Mouse (Mus musculus) skeletal muscle tissue, adult 2 months (tissue): Measurements from ENCODE around the gene Bpifb3.

Experiments
- DNase-seq: peaks from one replicate; pipeline ENCODE4 v3.0.0-alpha.2; 2012; ENCODE audit warnings: low read depth, low spot score

Gene Bpifb3

DNA sequence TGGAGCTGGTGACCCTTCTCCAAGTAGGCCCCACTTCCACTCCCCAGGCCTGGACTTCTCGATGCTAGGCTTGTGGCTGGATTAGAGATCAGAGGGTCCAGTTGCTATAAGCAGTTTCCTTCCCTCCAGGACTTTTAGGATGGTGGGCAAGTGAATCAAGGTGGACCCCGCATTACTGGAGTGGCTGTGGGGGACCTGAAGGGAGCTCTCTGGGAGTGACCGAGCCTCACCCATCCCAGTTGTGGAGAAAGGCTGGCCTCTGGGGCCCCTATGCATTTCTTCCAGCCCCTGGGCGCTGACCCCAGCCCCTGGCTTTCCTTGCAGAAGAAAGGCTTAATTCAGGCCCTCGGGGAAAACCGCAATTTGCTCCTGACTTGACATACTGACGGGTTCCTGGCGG lies at the start of gene Bpifb3:
Bpifb3 (plus strand) TSS at position 301 of the 400 bp plus-strand sequence.
- no peak for DNase-seq

DNA sequence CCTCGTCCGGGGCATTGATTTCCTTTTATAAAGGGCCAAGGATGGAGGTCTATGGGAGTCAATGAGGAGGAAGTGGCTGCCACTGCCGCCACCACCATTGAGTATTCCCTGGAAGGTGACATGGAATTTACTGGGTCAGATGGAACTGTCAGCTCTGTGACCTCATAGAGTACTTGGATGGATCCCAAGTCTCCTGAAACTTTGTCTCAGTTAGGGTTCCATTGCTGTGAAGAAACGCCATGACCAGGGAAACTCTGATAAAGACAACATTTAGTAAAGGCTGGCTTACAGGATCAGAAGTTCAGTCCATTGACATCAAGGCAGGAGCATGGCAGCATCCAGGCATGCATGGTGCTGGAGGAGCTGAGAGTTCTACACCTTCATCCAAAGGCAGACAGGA lies 47.0 kb upstream of the Bpifb3 start, which contains the start of gene Sun5:
Sun5 (minus strand) TSS at position 101 of the 400 bp plus-strand sequence.
- DNase-seq = no peak

DNA sequence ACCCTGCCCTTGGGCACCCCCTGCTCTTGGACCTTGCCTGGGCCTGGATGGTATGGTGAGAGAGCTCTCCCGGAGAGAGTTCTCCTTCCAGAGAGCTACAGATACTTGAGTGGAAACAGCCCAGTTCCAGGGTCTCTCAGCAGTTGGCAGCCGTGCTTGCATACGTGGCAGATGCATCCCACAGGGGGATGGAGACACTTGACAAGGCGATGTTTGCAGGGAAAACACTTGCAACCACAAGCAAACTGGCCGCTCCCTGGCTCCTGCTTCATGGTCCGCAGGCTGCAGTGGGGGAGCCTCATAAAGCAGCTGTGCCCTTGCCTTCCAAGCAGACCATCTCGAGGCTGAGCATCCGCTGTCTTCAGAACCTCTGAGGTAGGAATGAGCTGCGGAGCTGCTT lies 43.3 kb upstream of the Bpifb3 start, which contains the start of gene Bpifb2:
Bpifb2 (plus strand) TSS at position 301 of the 400 bp plus-strand sequence.
- no peak for DNase-seq

DNA sequence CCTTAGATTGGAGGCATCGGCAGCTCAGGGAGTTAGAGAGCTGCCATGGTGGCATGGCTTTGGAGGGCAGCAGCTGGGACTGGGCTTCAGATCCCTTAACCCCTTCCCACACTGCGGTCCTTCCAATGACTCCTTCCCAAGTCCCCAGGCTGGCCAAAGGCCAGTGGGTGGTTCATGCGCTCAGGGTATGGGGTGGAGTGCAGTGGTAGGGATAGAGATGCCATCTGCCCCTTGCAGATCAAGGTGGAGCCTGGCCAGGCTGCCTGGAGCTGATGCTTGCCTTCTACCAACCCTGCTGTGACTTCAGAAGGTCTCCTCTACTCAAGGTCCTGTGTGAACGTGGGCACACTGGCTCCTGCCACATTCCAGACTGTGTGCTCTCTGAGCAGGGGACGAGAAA lies 18.9 kb upstream of the Bpifb3 start:
- DNase-seq = no peak

DNA sequence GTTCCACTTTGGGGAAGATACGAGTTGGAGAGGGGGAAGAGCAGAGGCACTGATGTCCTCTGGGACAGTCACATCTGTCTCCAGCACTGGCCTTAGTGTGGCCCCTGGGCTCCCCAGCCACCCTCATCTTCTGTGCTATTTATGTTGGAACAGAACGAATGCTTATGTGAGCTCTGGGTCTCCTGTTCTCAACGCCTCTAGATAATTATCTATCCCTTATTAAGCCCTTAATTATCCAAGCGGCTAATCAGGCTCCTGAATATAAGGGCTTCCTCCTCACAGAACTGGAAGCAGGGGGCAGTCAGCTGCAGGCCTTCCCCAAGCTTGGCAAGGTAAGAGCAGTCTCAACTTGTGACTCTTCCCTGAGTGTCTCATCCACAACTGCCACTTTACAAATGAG lies 17.9 kb upstream of the Bpifb3 start, which contains the start of gene Bpifb6:
Bpifb6 (plus strand) TSS at position 301 of the 400 bp plus-strand sequence.
- DNase-seq = no peak

DNA sequence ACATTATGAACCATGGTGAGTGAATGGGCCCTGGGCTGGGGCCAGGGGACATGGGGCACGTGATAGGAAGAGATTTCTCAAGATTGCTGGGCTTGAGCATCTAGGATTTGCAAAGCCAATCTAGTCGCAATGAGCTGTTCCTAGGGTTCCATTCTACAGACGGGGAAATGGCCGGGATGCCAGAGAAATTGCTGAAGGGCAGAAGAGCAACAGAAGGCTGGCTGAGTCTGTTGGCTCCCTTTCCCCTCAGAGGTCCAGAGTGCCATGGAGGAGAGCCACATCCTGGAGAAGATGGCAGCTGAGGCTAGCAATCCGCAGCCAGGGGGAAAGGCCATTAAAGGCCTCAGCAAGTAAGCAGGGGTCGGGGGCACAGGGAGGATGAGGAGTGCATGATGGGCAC lies 15.3 kb upstream of the Bpifb3 start:
- no peak for DNase-seq

DNA sequence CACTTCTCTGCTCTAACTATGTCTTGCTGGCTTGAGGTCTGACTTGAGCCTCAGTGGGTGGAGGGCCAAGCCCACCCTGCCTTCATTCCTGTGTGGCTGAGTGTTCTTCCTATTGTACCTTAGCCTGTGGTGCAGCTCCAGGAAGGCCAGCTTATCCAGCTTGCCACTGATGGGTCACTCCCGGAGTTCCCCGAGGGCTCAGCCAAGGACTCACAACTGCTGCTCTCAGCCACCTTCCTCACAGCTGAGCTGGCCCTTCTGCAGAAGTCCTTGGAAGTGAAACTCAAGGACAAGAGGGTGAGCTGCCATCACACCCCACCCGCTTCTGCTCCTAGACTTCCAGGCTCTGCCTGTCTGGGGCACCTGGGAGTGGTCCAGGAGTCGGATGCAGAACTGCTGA lies 11.4 kb upstream of the Bpifb3 start:
- no peak for DNase-seq

DNA sequence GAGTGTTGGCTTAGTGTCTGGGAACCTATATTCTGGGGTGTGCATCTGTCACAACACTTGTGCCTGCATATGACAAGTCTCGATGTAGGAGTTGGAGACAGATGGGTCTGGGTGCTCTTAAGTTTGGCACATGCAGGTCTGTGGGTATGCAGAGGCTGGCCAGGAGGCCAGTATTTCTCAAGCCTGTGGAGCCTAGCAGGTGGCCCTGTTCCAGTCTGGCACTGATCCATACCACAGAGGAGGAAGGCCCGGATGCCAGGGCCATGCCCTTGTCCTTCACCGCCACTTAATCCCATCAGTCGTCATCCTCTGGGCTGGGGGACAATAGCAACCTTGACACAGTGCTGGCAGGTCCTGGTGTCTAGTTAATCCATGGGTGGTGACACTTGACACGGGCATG lies 3.9 kb upstream of the Bpifb3 start:
- peak; percentile 18 for DNase-seq

DNA sequence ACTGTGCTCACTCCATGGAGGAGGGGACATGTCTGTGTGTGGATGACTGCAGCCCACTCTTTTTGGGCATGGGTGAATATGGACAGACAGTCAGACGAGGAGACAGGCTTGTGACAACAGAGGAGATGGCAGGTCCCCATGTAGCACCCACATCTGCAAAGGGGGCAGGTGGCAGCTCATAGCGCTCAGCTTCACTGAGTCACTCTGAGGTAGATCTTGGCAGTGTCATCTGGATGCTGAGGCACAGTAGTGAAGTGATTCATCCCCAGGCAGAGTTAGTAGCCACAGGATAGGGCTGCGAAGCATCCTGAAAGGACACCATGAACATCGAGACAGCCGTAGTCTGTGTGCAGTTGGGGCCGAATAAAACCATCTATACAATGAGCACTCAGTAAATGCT lies 3.2 kb downstream of the Bpifb3 start:
- no peak for DNase-seq

DNA sequence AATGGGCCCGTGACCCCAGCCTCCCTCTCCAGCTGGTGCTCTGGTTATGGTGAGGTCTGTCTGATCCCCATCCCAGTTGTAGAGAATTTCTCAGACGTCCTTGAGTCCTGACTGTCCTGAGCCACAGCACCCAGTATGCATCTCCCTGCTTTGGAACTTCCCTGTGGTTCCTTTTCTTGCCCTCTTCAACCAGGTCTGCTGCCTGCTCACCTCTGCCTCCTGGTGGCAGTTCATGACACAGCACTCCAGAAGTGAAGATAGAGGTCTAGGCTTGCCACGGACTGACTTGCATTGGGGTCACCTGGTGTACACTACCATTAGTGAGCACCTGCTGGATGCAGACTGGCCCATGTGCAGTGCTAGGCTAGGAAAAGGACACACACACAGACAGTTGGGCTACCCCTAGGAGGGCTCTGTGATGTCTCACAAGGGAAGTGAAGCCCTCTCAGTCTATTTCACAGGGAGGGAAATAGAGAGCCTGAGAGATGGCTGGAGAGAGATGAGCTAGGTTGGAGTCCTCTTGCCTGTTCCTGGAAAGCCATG lies 11.9 kb downstream of the Bpifb3 start:
- peak; percentile 7 for DNase-seq

DNA sequence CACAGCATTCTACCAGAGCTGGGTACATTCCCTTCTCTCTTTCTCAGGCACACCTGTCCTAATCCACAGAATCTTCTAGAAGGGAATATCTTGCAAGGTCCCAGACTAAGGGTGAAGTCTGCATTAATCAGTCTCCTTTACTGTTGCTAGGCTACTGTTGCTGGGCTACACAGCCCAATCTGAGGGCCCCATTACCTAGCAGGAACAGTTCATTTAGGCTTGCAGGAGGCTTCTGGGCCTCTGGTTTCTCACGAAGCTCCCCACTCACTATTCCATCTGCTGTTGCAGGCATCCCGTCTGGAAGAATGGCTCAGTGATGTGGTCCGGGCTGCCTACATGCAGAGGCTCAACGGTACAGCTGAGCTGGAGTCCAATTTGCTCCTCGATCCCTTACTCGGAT lies 13.1 kb downstream of the Bpifb3 start:
- DNase-seq = no peak

DNA sequence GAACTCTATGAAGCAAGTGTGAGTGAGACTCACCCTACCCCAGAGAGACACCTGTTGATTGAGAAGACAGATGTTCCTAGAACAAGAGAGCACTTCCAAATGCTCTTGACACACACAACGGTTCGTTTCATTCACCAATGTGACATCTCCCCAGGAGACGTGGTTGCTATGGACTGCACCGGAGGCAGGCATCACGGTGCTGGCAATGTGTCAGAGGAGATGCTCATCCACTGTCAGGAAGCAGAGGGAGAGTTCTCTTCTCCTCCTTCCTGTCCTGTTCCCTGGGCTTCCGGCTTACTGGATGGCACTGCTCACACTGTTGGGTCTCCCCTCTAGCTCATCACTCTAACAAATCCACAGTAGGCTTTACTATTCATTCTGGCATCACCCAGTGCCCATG lies 15.3 kb downstream of the Bpifb3 start:
- DNase-seq = no peak

DNA sequence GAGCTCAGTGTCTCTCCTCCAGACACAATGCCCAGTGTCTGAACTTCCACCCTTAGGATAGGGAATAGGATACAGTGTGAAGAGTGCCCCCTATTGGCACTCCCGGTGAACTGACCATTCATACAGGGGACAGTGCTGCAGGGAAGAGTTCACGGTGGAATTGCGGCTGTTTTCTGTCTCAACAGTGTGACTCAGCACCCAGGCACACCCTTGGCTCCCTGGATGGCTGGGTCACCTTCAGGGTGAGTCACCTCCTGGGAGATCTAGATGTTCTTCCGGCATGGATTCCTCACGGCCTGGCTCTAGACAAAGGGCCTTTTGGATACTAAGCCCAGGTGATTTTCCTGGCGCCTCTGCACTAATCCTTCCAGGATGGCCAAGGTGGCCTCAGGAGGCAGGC lies 17.3 kb downstream of the Bpifb3 start:
- DNase-seq = no peak

DNA sequence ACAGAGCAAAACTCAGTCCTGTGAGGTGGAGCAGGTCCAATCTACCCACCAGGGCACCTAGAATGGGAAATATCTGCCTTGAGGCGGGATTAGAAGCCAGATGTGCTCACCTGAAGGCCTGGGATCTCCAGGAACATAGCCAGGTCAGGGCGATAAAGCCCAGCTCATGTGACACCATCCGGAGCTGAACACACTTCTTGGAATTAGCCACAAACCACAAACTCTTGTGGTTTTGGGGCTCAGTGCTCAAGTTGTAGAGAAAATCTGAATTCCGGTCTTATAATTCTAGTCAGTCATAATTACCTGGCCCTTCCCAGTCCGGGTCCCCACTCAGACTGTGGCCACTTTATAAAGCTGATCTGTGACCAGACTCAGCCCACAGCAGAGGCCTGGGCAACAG lies 19.8 kb downstream of the Bpifb3 start, which contains the start of gene Bpifb4:
Bpifb4 (plus strand) TSS at position 370 of the 400 bp plus-strand sequence.
- DNase-seq = no peak

DNA sequence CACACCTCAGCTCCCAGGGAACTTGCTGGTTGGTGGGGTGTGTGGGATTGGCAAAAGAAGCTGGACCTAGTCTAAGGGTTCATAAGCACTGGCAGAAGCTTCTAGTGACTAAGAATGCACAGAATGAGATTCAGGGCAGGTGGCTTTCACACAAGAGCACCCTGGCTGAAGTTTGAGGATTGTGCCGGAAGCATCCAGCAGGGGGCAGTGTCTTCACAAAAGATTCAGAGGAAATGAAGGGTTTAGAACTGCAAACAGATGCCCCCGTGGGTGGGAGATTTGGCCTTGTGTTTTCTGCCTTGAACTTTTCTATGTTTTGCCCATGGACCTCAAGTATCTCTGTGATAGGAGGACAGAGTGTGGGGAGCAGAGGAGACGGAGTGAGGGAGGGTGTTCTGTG lies 25.5 kb downstream of the Bpifb3 start:
- DNase-seq = no peak

DNA sequence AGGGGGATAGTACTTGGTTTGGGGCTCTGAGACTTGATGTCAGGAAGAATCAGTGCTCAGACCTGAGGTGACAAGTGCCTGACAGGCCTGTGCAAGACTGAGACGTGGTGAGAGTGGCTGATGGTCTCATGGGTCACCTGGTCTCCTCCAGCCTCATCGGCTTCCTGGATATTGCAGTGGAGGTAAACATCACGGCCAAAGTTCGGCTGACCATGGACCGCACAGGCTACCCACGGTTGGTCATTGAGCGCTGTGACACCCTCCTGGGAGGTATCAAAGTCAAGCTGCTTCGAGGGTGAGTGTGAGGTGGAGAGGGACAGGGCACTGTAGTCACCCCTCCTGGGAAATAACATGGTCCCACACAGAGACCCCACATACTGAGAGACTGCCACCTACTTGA lies 26.5 kb downstream of the Bpifb3 start:
- no peak for DNase-seq

DNA sequence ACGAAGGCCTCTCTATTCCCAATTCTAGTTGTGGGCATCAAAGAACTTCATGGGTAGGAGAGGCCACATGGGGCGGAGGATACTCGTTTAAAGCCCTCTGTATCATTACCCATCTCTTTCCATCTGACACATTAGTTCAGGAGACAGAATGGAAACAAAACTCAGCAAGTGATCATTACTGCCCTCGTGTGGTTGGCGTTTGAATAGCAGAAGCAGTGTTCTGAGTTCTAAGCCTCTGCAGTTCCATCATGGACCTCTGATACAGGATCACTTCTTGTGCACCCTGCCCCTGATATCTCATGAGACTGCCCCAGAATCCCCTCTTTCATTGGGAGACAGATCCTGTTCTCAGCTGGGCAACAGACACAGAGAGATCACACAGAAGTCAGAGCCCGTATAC lies 34.9 kb downstream of the Bpifb3 start:
- no peak for DNase-seq

DNA sequence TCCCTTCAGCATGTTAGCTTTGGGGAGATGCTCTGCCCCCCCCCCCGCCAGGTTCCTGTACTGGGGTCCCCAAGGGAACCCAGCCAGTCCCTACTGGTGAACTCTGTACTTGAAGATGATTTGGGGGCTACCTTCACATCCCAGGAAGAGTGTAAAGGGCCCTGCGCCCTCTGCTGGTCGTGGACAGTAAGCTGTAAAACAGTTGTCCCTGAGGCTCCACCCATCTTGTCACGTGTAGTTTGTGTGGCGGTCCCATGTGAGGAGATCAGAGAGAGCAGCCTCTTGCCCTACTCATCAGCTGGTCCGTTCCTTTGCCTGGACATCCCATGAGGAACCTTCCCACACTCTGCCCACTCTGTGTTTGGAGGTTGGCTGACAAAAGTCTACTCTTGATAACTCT lies 35.8 kb downstream of the Bpifb3 start:
- DNase-seq = no peak

DNA sequence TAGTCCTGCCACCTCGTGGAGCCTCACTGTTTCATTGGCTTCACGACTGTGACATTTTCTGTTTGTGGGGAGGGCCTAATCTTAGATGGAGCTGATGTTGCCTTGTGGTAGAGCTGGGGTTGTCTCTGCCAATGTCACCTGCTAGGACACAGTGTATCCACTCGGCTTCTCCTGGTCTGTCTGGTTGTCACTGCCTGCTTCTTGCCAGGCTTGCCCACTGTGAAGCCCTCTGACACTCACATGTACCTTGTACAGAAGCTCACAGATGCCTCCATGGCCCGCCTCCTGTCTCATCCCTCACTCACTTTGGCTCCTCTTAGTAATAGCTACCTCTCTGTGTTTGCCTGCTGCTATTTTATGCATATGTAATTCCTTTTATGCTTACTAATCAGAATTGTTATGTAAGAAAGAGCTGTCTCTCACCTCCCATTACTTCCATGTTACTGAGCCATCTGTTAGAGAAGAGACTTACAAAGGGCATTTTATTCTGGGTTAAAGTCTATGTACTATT lies 44.8 kb downstream of the Bpifb3 start:
- no peak for DNase-seq

DNA sequence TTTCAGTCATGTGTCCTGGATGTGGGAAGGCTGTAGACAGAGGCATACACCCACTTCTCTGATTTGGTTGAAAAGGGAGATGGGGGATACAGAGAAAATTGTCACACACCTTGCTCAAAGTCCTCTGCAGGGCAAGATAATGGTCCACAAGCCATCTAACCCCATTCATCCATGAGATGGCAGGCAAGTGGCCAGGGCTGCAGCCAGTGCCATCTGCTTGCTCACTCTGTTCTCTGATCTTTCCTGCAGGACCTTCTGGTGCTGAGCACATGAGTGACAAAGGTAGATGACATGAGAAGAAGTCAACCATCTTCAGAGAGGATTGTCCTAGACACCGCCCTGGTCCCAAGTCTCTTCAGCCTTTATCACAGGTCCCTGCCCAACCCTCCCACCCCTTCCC lies 45.3 kb downstream of the Bpifb3 start:
- DNase-seq = no peak

DNA sequence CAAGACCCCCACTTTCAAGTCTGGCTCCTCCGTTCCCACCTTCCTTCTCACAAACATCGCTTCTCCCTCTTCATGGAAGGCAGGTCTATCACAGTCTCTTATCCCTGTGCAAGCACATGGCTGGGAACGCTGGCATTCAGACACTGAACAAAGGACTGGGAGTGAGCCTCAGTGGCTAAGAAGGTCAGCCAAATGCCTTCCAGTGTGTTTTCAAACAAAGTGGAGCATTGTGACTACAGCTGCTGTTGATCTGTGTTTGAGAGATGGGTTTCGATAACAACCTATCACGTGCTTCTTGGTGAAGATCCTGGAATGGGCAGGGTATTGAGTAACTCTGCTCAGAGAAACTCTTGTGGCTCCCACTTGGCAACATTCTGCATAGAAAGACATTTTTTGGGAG lies 52.2 kb downstream of the Bpifb3 start:
- no peak for DNase-seq

DNA sequence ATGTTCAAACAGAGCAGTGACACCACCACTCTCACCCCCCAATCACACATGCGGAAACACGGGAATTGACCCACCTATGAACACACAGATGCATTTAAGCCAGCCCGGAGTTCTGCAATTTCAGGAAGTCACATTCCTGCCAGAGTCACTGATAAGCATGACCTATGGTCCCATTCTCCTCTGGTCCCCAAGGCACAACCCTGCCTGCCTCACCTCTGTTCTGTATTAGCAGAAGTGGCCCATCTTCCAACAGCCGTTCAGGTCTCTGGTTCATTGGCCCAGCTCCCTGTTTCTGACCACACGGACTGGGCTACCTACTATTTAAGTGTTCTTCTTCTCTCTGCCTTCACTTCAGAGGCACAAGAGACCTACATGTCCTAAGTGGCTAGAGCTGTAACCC lies 56.6 kb downstream of the Bpifb3 start, which contains the start of gene Bpifa6:
Bpifa6 (plus strand) TSS at position 364 of the 400 bp plus-strand sequence.
- DNase-seq = no peak
